Mouse (Mus musculus): Measurements from ENCODE around the gene Gm28053.

Gene Gm28053

GRCm38 (mm10) chr6:48696830-48697554 is 21.4 kb upstream of the Gm28053 start:
- DNase-seq, result no peak

- no peak for DNase-seq
Measured at GRCm38 (mm10) chr6:48697555-48697930, 20.9 kb upstream of the Gm28053 start.

GRCm38 (mm10) chr6:48698066-48698856 is 20.1 kb upstream of the Gm28053 start:
- DNase-seq, result no peak

- DNase-seq, result no peak
Measured at GRCm38 (mm10) chr6:48698888-48699287, 19.5 kb upstream of the Gm28053 start.

GRCm38 (mm10) chr6:48700251-48701075 is 17.9 kb upstream of the Gm28053 start:
- peak; percentile 31 for DNase-seq

GRCm38 (mm10) chr6:48702146-48702545 is 16.3 kb upstream of the Gm28053 start:
- DNase-seq, result no peak

- no peak for DNase-seq
Measured at GRCm38 (mm10) chr6:48702601-48703000, 15.8 kb upstream of the Gm28053 start.

- no peak for DNase-seq
Measured at GRCm38 (mm10) chr6:48704146-48704545, 14.3 kb upstream of the Gm28053 start.

- peak; percentile 27 for DNase-seq
Measured at GRCm38 (mm10) chr6:48706130-48706529, 12.3 kb upstream of the Gm28053 start.

- no peak for DNase-seq
Measured at GRCm38 (mm10) chr6:48720326-48720725, 1.9 kb downstream of the Gm28053 start.

- DNase-seq, result no peak
Measured at GRCm38 (mm10) chr6:48723468-48723867, 5.1 kb downstream of the Gm28053 start.

- peak; percentile 43 for DNase-seq
Measured at GRCm38 (mm10) chr6:48725476-48725875, 7.1 kb downstream of the Gm28053 start.

GRCm38 (mm10) chr6:48727761-48728160 is 9.4 kb downstream of the Gm28053 start:
- no peak for DNase-seq

- DNase-seq, result peak; percentile 83
Measured at GRCm38 (mm10) chr6:48732864-48733304, 14.5 kb downstream of the Gm28053 start.

- DNase-seq, result no peak
Measured at GRCm38 (mm10) chr6:48733660-48734059, 15.3 kb downstream of the Gm28053 start.

- no peak for DNase-seq
Measured at GRCm38 (mm10) chr6:48737053-48737452, 18.6 kb downstream of the Gm28053 start.

- no peak for DNase-seq
Measured at GRCm38 (mm10) chr6:48737688-48738087, 19.3 kb downstream of the Gm28053 start.

GRCm38 (mm10) chr6:48738961-48739779 is 20.8 kb downstream of the Gm28053 start, which contains the start of gene Gimap1:
Gene Gimap1, plus strand, starts transcription at chr6:48739054.
- DNase-seq, result peak; percentile 83

- no peak for DNase-seq
Measured at GRCm38 (mm10) chr6:48739780-48740055, 21.3 kb downstream of the Gm28053 start.

GRCm38 (mm10) chr6:48740501-48741169 is 22.2 kb downstream of the Gm28053 start:
- no peak for DNase-seq

- DNase-seq, result peak; percentile 72
Measured at GRCm38 (mm10) chr6:48741273-48741672, 22.9 kb downstream of the Gm28053 start.

- peak; percentile 54 for DNase-seq
Measured at GRCm38 (mm10) chr6:48741711-48742206, 23.4 kb downstream of the Gm28053 start.

All from thymus, postnatal 14 days (tissue).